Mouse (Mus musculus): ENCODE results near the gene Clec1a.
"Not testable (repeated sequence)": the region's sequence is repeated elsewhere in the genome, so short reads cannot be mapped to it uniquely, and the experiment has no call there.

Gene Clec1a
- long read RNA-seq, experiment 1, full-length matches to known transcripts = 2 of 4 reads
- long read RNA-seq, experiment 1, partial matches to known transcripts = 0 of 4 reads
- long read RNA-seq, experiment 1, other reads (novel, unspliced or antisense) = 2 of 4 reads
- long read RNA-seq, experiment 2, full-length matches to known transcripts = 9 of 11 reads
- long read RNA-seq, experiment 2, partial matches to known transcripts = 2 of 11 reads
- long read RNA-seq, experiment 2, other reads (novel, unspliced or antisense) = 0 of 11 reads

- intact Hi-C loops (cut with DNase I) = no loop called here
Measured at GRCm38 (mm10) chr6:129451411-129452039, at the start of gene Clec1a. TSS of gene Clec1a (minus strand) at chr6:129452000.

GRCm38 (mm10) chr6:129499516-129499915, 47.7 kb upstream of the Clec1a start:
- intact Hi-C loops (cut with DNase I) = not testable (repeated sequence)

GRCm38 (mm10) chr6:129497345-129498218, 45.8 kb upstream of the Clec1a start:
- intact Hi-C loops (cut with DNase I) = no loop called here

GRCm38 (mm10) chr6:129494924-129495323, 43.1 kb upstream of the Clec1a start:
- intact Hi-C loops (cut with DNase I) = no loop called here

GRCm38 (mm10) chr6:129480089-129480958, 28.5 kb upstream of the Clec1a start:
- intact Hi-C loops (cut with DNase I) = no loop called here

- intact Hi-C loops (cut with DNase I) = loop anchor here (2.0 kb wide), 1 partner anchor 82 kb away; no protein-coding TSS in a partner anchor
Measured at GRCm38 (mm10) chr6:129476404-129477126, 24.8 kb upstream of the Clec1a start.

GRCm38 (mm10) chr6:129472627-129473026, 20.8 kb upstream of the Clec1a start:
- intact Hi-C loops (cut with DNase I) = no loop called here

GRCm38 (mm10) chr6:129471386-129471785, 19.6 kb upstream of the Clec1a start:
- intact Hi-C loops (cut with DNase I) = no loop called here

- intact Hi-C loops (cut with DNase I) = no loop called here
Measured at GRCm38 (mm10) chr6:129449743-129450142, 2.1 kb downstream of the Clec1a start.

GRCm38 (mm10) chr6:129438033-129438432, 13.8 kb downstream of the Clec1a start:
- intact Hi-C loops (cut with DNase I) = no loop called here

- intact Hi-C loops (cut with DNase I) = no loop called here
Measured at GRCm38 (mm10) chr6:129436025-129436424, 15.8 kb downstream of the Clec1a start.

GRCm38 (mm10) chr6:129434239-129434638, 17.6 kb downstream of the Clec1a start:
- intact Hi-C loops (cut with DNase I) = no loop called here

GRCm38 (mm10) chr6:129427281-129427680, 24.5 kb downstream of the Clec1a start:
- intact Hi-C loops (cut with DNase I) = no loop called here

GRCm38 (mm10) chr6:129425812-129426211, 26.0 kb downstream of the Clec1a start:
- intact Hi-C loops (cut with DNase I) = no loop called here

GRCm38 (mm10) chr6:129425217-129425616, 26.6 kb downstream of the Clec1a start:
- intact Hi-C loops (cut with DNase I) = no loop called here

- intact Hi-C loops (cut with DNase I) = no loop called here
Measured at GRCm38 (mm10) chr6:129423734-129424072, 28.1 kb downstream of the Clec1a start.

- intact Hi-C loops (cut with DNase I) = no loop called here
Measured at GRCm38 (mm10) chr6:129423040-129423733, 28.6 kb downstream of the Clec1a start.

- intact Hi-C loops (cut with DNase I) = no loop called here
Measured at GRCm38 (mm10) chr6:129422311-129422710, 29.5 kb downstream of the Clec1a start.

GRCm38 (mm10) chr6:129414177-129414576, 37.6 kb downstream of the Clec1a start:
- intact Hi-C loops (cut with DNase I) = no loop called here

- intact Hi-C loops (cut with DNase I) = no loop called here
Measured at GRCm38 (mm10) chr6:129408562-129408961, 43.2 kb downstream of the Clec1a start, which contains the start of gene Clec9a. TSS of gene Clec9a (plus strand) at chr6:129408862.
